Mouse (Mus musculus): ENCODE results near the gene Gm10160. TPM values are rescaled to one million over a fixed set of nuclear protein-coding genes. Genes with fewer than 3 reads are reported as not detected.

Gm10160 gene
- total RNA-seq, 1 experiment from 2014 or later, result not detected

DNA sequence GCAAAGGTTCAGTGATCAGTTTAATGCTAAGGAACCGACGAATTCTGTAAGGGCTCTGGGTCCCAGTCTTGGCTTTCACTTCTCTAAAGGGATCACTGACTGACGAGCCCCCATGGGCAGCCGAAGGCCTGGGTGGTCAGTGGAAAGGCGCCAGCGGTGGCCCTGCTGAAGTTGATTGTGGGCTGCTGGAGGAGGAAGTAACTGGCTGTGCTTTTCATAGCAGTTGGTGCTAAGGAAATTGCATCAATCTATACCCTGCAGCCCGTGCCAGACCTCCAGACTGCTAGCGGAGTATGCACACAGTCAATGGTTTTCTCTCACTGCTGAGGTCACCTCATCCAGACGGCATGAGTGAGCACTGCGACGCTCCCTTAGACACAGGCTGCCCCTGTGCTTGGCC is 4.5 kb upstream of the Gm10160 start:
- ATAC-seq (replicated peaks; ENCODE audit: insufficient number of reproducible peaks, low FRiP score, low TSS enrichment, poor library complexity, severe bottlenecking), result peak; percentile 33

- 0 out of 2 replicates have a peak, but pooled peaks have one; percentile 12 for ATAC-seq (replicated peaks; ENCODE audit: insufficient number of reproducible peaks, low FRiP score, low TSS enrichment, poor library complexity, severe bottlenecking)
These were observed 3.6 kb upstream of the Gm10160 start, which contains the start of gene Tm6sf1 for GRCm38 (mm10) chr7:81858968-81859721. Gene Tm6sf1 (plus strand): TSS chr7:81859001.

GRCm38 (mm10) chr7:81858236-81858635 is 2.6 kb upstream of the Gm10160 start:
- ATAC-seq (replicated peaks; ENCODE audit: insufficient number of reproducible peaks, low FRiP score, low TSS enrichment, poor library complexity, severe bottlenecking), result no peak

DNA sequence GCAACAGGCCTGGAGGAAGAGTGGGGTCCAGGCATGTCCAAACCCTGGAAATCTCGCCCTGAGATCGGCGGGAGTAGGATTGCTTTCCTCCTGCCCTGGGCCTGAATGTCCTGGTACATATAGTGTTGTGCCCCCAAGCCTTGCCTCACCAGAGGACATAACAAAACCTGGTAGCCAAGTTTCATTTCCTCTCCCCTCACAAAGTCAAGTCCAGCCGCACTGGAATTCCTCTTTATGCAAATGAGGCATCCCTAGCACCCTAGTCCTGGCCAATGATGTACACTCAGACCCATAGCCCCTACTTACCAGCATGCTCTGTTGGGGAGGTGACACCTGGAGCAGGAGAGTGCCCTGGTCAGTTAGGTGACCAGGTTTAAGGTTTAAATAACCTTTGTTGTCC is 627 bp upstream of the Gm10160 start:
- ATAC-seq (replicated peaks; ENCODE audit: insufficient number of reproducible peaks, low FRiP score, low TSS enrichment, poor library complexity, severe bottlenecking), result no peak

DNA sequence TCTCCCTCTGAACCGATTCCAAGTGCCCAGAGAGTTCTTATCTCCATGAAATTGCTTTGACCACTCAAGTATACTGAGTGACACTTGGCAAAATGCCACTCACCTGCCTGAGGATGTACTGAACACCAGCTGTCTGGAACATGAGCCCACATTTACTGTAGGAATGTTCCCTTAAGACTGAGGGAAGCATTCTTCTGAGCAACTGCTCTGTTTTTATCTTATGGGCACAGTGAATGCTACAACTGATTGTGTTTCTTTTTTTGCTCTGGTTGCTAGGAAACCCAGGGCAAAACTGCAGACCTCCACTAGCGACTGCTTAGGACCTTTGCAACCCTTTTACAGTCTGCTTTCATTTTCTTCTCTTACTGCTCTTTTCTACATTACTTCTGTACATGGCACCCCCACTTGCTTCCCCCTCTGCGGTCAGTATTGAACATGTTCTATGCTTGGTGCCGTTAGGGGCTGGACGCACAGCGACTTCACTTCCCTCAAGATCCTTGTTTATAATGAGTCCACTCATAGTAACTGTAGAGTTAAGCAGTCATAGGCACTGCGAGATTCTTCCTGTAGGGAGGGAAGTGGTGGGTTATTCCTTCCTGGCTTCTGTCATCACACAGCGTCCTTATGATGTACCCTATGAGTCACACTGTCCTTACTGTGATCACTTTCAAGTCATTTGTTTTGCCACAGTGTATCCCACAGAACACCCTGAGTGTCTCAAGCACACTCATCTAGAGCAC is 856 bp downstream of the Gm10160 start:
- ATAC-seq (replicated peaks; ENCODE audit: insufficient number of reproducible peaks, low FRiP score, low TSS enrichment, poor library complexity, severe bottlenecking), result peak; percentile 83

- no peak for ATAC-seq (replicated peaks; ENCODE audit: insufficient number of reproducible peaks, low FRiP score, low TSS enrichment, poor library complexity, severe bottlenecking)
These were observed 3.9 kb downstream of the Gm10160 start for GRCm38 (mm10) chr7:81851706-81852105.

DNA sequence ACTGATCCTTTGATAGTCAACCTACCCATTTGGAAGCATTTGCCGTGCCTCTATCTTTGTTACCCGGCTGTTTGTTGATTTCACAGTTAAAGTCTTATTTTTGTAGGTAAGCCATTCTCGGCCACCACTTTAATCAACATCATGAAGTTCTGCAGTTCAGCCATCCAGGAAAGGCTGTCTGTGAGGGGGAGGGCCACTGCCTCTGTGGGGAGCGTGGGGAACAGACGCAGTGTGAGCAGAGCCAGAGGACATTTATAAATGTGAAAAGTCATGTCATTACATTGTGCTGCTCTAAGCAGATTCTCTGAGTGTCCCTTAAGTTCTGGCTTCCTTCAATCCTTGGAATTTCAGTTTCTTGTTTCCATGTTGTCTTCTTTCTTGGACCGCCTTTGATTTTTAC is 5.4 kb downstream of the Gm10160 start:
- no peak for ATAC-seq (replicated peaks; ENCODE audit: insufficient number of reproducible peaks, low FRiP score, low TSS enrichment, poor library complexity, severe bottlenecking)

DNA sequence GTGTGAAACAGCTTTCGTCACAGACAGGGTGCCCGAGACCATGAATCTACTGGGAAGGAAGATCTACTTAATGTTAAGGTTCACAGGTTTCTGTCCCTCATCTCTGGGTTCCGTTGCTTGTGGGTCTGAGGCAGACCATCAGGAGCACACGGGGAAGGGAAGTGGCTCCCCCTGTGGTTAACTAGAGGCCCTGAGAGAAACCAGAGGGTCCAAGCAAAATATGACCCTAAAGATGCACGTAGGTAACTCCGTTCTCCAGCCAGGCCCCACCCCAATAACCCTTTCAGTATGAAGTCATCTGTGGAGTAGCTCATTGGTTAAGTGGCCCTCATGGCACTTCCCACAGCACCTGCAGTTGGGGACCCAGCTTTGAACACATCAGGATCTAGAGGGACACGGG is 6.0 kb downstream of the Gm10160 start:
- ATAC-seq (replicated peaks; ENCODE audit: insufficient number of reproducible peaks, low FRiP score, low TSS enrichment, poor library complexity, severe bottlenecking), result peak; percentile 5; the same call in 1 of the 2 replicates

DNA sequence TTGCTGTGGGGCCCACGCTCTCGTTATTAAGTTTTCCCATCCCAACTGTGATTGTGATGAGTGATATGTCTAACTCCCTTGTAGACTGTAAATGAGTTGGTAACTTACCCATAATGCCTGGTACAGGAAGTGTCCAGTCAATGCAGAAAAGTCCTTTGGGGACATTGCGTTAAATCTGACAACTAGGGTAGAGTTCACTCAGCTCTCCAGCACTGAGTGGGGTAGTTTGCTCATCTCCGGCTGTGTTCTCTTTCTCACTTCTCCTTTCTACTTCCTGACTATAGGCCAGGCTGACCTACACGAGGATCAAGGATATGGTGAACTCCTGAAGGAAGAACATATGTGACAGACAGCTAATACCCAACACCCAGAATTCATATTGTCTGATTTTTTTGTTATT is 6.4 kb downstream of the Gm10160 start:
- peak; percentile 95 for ATAC-seq (replicated peaks; ENCODE audit: insufficient number of reproducible peaks, low FRiP score, low TSS enrichment, poor library complexity, severe bottlenecking)

DNA sequence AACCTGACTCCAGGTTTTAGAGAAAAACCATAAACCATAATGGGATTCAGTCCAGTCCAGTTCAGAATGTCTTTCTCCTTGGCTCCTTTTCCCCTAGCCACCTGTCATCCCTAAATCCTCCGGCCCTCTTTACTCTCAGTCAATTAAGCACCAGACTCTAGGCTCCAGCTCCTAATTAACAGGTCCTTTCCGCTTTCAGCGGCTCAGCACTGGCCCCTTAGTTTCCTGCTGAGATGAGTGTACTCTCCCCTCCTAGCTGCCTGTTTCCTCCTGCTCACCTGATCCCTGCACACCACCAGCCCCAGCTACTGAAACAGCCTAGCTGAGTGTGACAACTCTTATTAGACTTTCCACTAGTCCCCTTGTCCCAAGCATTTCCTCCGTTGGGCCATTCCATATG is 7.8 kb downstream of the Gm10160 start:
- no peak for ATAC-seq (replicated peaks; ENCODE audit: insufficient number of reproducible peaks, low FRiP score, low TSS enrichment, poor library complexity, severe bottlenecking)

- ATAC-seq (replicated peaks; ENCODE audit: insufficient number of reproducible peaks, low FRiP score, low TSS enrichment, poor library complexity, severe bottlenecking), result no peak
These were observed 8.6 kb downstream of the Gm10160 start for GRCm38 (mm10) chr7:81847010-81847409.

GRCm38 (mm10) chr7:81846008-81846407 is 9.6 kb downstream of the Gm10160 start:
- ATAC-seq (replicated peaks; ENCODE audit: insufficient number of reproducible peaks, low FRiP score, low TSS enrichment, poor library complexity, severe bottlenecking), result no peak

GRCm38 (mm10) chr7:81845313-81845712 is 10.3 kb downstream of the Gm10160 start:
- ATAC-seq (replicated peaks; ENCODE audit: insufficient number of reproducible peaks, low FRiP score, low TSS enrichment, poor library complexity, severe bottlenecking), result no peak

DNA sequence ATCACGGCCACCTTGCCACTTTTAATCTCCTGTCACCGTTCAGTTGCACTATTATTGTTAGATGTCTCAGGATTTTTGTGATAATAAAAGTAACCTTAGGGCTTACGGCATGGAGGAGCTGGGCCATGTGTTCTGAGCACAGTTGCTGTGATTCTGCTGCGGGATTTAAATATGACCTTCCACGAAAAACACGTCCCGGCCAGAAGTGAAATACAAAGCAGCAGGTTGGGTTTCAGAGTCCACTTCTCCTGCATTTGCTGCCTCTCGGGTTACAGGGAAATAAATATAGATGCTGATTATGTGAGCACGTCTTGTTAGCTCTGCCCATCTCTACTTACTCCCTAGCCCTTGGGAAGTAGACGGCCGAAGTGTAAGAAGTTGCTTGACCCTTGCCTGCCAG is 10.8 kb downstream of the Gm10160 start:
- no peak for ATAC-seq (replicated peaks; ENCODE audit: insufficient number of reproducible peaks, low FRiP score, low TSS enrichment, poor library complexity, severe bottlenecking)

DNA sequence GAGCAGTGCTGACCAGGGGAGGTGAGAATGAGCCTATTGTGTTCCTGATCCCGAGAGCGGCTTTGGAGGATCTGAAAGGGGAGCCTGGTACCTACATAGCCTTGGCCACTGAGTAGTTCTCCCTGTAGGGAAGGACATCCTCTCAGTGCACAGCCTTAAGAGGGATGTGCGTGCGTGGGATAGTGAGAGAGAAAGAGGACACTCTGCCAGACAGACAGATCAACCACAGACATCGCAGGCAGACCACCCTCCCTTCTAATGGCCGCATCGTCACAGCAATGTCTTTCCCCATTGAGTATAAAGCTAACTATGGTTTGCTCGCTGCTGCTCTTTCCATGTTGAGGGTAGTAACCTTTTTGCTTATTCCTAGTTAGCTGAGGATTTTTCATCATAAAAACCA is 11.7 kb downstream of the Gm10160 start:
- ATAC-seq (replicated peaks; ENCODE audit: insufficient number of reproducible peaks, low FRiP score, low TSS enrichment, poor library complexity, severe bottlenecking), result no peak

DNA sequence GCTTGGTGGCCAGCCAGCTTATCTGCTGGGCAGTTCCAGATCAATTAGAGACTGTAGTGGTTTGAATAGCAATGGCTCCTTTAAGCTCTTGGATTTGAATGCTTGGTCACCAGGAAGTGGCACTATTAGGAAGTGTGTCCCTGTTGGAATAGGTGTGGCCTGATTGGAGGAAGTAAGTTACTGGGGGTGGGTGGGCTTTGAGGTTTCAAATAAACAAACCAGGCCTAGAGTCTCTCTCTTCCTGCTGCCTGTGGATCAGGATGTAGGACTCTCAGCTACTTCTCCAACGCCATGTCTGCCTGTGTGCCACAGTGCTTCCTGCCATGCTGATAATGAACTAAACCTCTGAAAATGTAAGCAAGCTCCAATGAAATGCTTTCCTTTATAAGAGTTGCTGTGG is 12.6 kb downstream of the Gm10160 start:
- no peak for ATAC-seq (replicated peaks; ENCODE audit: insufficient number of reproducible peaks, low FRiP score, low TSS enrichment, poor library complexity, severe bottlenecking)

GRCm38 (mm10) chr7:81842141-81842540 is 13.5 kb downstream of the Gm10160 start:
- ATAC-seq (replicated peaks; ENCODE audit: insufficient number of reproducible peaks, low FRiP score, low TSS enrichment, poor library complexity, severe bottlenecking), result no peak

DNA sequence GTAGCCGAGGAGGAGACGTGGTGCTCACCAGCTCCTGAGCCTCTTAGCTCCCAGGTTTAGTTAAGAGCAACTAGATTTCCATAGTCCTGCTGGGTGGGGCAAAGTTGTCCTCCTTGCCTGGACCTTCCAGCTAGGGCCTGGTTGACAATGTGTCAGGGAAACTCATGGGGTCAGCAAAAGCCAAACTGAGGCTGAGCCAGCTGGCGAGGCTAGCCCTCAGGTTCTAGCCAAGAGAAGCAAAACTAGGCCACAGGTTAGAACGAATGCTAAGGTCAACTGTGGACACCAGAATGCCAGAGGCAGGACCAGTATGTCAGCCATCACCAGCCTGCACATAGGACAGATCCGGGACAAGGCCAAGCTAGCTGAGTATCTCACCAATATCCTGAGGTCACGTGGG is 14.2 kb downstream of the Gm10160 start:
- ATAC-seq (replicated peaks; ENCODE audit: insufficient number of reproducible peaks, low FRiP score, low TSS enrichment, poor library complexity, severe bottlenecking), result no peak

GRCm38 (mm10) chr7:81840661-81841181 is 14.9 kb downstream of the Gm10160 start:
- no peak for ATAC-seq (replicated peaks; ENCODE audit: insufficient number of reproducible peaks, low FRiP score, low TSS enrichment, poor library complexity, severe bottlenecking)

DNA sequence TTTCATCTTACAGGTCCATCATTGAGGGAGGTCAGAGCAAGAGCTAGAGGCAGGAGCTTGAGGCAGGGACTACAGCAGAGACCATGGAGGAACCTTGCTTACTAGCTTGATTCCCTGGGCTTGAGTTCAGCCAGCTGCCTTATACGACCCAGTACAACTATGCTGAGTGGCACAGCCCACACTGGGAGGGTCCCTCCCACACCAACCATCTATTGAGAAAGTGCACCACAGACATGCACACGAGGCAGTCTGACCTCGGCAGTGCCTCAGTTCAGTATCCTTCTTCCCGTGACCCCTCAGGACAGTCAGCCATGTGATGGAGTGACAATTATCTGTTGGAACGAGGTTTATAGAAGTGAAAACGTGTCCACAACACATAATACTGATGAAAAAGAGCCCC is 15.8 kb downstream of the Gm10160 start:
- ATAC-seq (replicated peaks; ENCODE audit: insufficient number of reproducible peaks, low FRiP score, low TSS enrichment, poor library complexity, severe bottlenecking), result no peak
